Mouse (Mus musculus): Measurements from ENCODE around the gene Tspan14.

- TF ChIP-seq CTCF (IDR thresholded peaks at IDR 0.05; ENCODE audit: low read depth) = no peak
- no peak for TF ChIP-seq EP300 (IDR thresholded peaks at IDR 0.05; ENCODE audit: low read depth)
These were observed 19.0 kb upstream of the Tspan14 start for GRCm38 (mm10) chr14:40985635-40986034.
